Mouse (Mus musculus) midbrain, embryonic 12.5 days (tissue): ENCODE results near the gene Ttl. TPM values are rescaled to one million over a fixed set of nuclear protein-coding genes. Genes with fewer than 3 reads are reported as not detected.

ENCODE experiments used
- ATAC-seq: fragments of 200-750 bp; cut with Nextera tagmentation; 2 replicates; pipeline ENCODE4 v1.8.0; 2017; ENCODE audit warnings: low read depth, moderate TSS enrichment, moderate library complexity; ENCODE audit not compliant: low FRiP score
- H3K27ac ChIP-seq: fragments of 300-500 bp; sonication (generic); replicated peaks from 2 replicates; pipeline ENCODE4 v1.5.1; 2016; ENCODE audit warnings: mild to moderate bottlenecking
- H3K27me3 ChIP-seq: fragments of 300-500 bp; sonication (generic); 2 replicates; pipeline ENCODE4 v1.6.1; 2016; ENCODE audit warnings: mild to moderate bottlenecking
- H3K36me3 ChIP-seq: fragments of 300-500 bp; sonication (generic); 2 replicates; pipeline ENCODE4 v1.6.1; 2016
- H3K4me1 ChIP-seq: fragments of 300-500 bp; sonication (generic); 2 replicates; pipeline ENCODE4 v1.6.1; 2016
- H3K4me2 ChIP-seq: fragments of 300-500 bp; sonication (generic); replicated peaks from 2 replicates; pipeline ENCODE4 v1.6.1; 2016; ENCODE audit warnings: mild to moderate bottlenecking, moderate library complexity
- H3K4me3 ChIP-seq: fragments of 300-500 bp; sonication (generic); 2 replicates; pipeline ENCODE4 v1.5.1; 2016; ENCODE audit warnings: mild to moderate bottlenecking
- H3K9ac ChIP-seq: fragments of 300-500 bp; sonication (generic); replicated peaks from 2 replicates; pipeline ENCODE4 v1.6.1; 2016; ENCODE audit warnings: mild to moderate bottlenecking, moderate library complexity
- H3K9me3 ChIP-seq: fragments of 300-500 bp; sonication (generic); 2 replicates; pipeline ENCODE4 v1.6.1; 2016; ENCODE audit warnings: mild to moderate bottlenecking
- WGBS: fragments of 180-500 bp; shearing (Covaris S2); methylation state at CpG from one replicate; pipeline ENCODE4 v1.1.7; 2016; 5-methylcytosine and 5-hydroxymethylcytosine counted together
- polyA plus RNA-seq: library from polyadenylated mRNA; unstranded; fragments of >200 nt; fragmentation: Nextera tagmentation; extraction: Ambion mirVana; gene quantifications from 2 replicates; pipeline ENCODE4 v1.2.1, GENCODE M21; 2016

Ttl gene
- polyA plus RNA-seq, 1 experiment from 2014 or later = 16.8 TPM

GRCm38 (mm10) chr2:129132231-129132630, 66.5 kb downstream of the Ttl start:
- Histone ChIP-seq H3K9me3 (peaks cover 10% of the 10 kb centered on the region), H3K4me2 (no peak overlapping the region)
- 95% methylated on average over 7 of the region's 7 CpGs for WGBS

GRCm38 (mm10) chr2:129133006-129133805, 67.5 kb downstream of the Ttl start:
- peaks cover 23% of the 10 kb centered on the region for H3K36me3 ChIP-seq
- H3K4me2 ChIP-seq = no peak overlapping the region
- WGBS = 97% methylated on average over 14 of the region's 14 CpGs
- no peaks in the 10 kb centered on the region for H3K27me3 ChIP-seq
- H3K4me3 ChIP-seq = no peak overlapping the region
- peaks cover 10% of the 10 kb centered on the region for H3K9me3 ChIP-seq
- ATAC-seq = no peak
- H3K9ac ChIP-seq = no peak overlapping the region
- peaks cover 16% of the 10 kb centered on the region for H3K4me1 ChIP-seq
- H3K27ac ChIP-seq = no peak overlapping the region

More at GRCm38 (mm10) chr2:129132231-129132630, 66.5 kb downstream of the Ttl start:
- Histone ChIP-seq H3K27me3 (no peaks in the 10 kb centered on the region), H3K27ac (no peak overlapping the region), H3K9ac (no peak overlapping the region), H3K4me3 (no peak overlapping the region), H3K4me1 (peaks cover 16% of the 10 kb centered on the region), H3K36me3 (peaks cover 31% of the 10 kb centered on the region)
- ATAC-seq = no peak

GRCm38 (mm10) chr2:129139906-129140305, 74.2 kb downstream of the Ttl start:
- WGBS = 87% methylated on average over 10 of the region's 10 CpGs
- no peaks in the 10 kb centered on the region for H3K36me3 ChIP-seq
- no peaks in the 10 kb centered on the region for H3K27me3 ChIP-seq
- no peaks in the 10 kb centered on the region for H3K4me1 ChIP-seq
- H3K4me3 ChIP-seq = no peak overlapping the region
- ATAC-seq = no peak
- H3K9ac ChIP-seq = no peak overlapping the region
- H3K27ac ChIP-seq = no peak overlapping the region
- H3K4me2 ChIP-seq = no peak overlapping the region
- no peaks in the 10 kb centered on the region for H3K9me3 ChIP-seq

Other genes starting within 250 kb of the Ttl start
- gene Tmem87b, start 247.8 kb upstream of the Ttl start, polyA plus RNA-seq = 33.2 and 34.3 TPM in 2 replicates
- gene Fbln7, start 203.0 kb upstream of the Ttl start, polyA plus RNA-seq = 1.9 and 2.2 TPM in 2 replicates
- gene Zc3h8, start 121.9 kb upstream of the Ttl start, polyA plus RNA-seq = 9.2 TPM in 2 replicates
- 4.3 TPM in 2 replicates for gene Zc3h6, start 98.5 kb upstream of the Ttl start, polyA plus RNA-seq
- gene Gm10762, start 98.2 kb upstream of the Ttl start, polyA plus RNA-seq = 29.3 and 31.7 TPM in 2 replicates
- gene Vinac1, start 17.8 kb upstream of the Ttl start, polyA plus RNA-seq = 0.24 and 0.31 TPM in 2 replicates
- gene Polr1b, start 35.1 kb downstream of the Ttl start, polyA plus RNA-seq = 27.2 and 27.3 TPM in 2 replicates
- 23.1 and 24.2 TPM in 2 replicates for gene Chchd5, start 63.8 kb downstream of the Ttl start, polyA plus RNA-seq
- 60.1 and 60.4 TPM in 2 replicates for gene Slc20a1, start 132.8 kb downstream of the Ttl start, polyA plus RNA-seq
- 46.0 and 48.5 TPM in 2 replicates for gene Ckap2l, start 231.3 kb downstream of the Ttl start, polyA plus RNA-seq
- gene Il1a, start 244.0 kb downstream of the Ttl start, polyA plus RNA-seq = 0.39 TPM in 1 of 2 replicates, not detected in the other